Mouse (Mus musculus) retina, adult 2 months (tissue): ENCODE results near the gene Olfr807.

Source experiments
- DNase-seq: peaks from one replicate; pipeline ENCODE4 v3.0.0-alpha.2; 2012; ENCODE audit warnings: low read depth, low spot score

The Olfr807 gene

GRCm38 (mm10) chr10:129757693-129758092 lies at the start of gene Olfr807:
Gene Olfr807 (minus strand): TSS chr10:129757793.
- DNase-seq = no peak

DNA sequence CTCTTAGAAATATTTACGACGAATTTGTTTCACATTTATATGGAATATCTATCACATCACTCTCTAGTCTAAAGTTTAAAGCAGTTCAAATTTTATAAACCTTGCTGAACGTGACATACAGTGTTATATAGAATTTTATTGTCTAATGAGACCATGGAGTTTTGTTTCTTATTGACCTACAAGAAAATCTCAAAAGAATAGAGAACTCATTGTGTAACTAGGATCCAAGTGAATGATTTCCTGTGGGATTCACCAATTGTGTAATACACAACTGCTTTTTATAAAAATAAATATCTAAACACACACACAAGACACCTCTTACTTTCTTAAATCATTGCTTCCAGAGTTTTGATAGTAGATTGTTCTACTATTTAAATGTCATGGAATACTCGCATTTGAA lies 46.7 kb upstream of the Olfr807 start, which contains the start of gene Olfr811:
Gene Olfr811, minus strand, starts transcription at position 101 of the 400 bp plus-strand sequence.
- DNase-seq = no peak

DNA sequence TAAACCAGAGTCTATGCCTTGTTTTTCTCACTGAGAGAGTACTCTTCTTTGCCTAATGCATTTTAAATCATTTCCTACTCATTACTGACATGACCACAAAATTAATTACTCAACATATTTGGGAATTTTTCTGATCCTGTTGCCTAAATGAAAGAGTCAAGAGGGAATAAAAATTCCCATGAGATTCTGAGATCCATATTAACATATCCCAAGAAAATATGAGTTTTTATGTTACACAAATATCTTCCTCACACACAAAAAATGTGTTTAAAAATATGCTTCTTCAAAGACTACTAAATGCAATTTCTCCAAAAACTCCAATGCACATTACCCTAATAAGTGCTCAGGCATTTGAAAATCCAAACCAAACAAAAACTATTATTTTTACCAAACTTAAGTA lies 37.2 kb upstream of the Olfr807 start, which contains the start of gene Olfr810:
Gene Olfr810, minus strand, starts transcription at position 101 of the 400 bp plus-strand sequence.
- no peak for DNase-seq

GRCm38 (mm10) chr10:129778123-129778522 lies 20.5 kb upstream of the Olfr807 start:
- DNase-seq = no peak

GRCm38 (mm10) chr10:129774338-129774737 lies 16.7 kb upstream of the Olfr807 start, which contains the start of gene Olfr809:
Gene Olfr809 (plus strand): TSS chr10:129774638.
- no peak for DNase-seq

GRCm38 (mm10) chr10:129765182-129765581 lies 7.6 kb upstream of the Olfr807 start, which contains the start of gene Olfr808:
Gene Olfr808 (plus strand): TSS chr10:129765482.
- no peak for DNase-seq

DNA sequence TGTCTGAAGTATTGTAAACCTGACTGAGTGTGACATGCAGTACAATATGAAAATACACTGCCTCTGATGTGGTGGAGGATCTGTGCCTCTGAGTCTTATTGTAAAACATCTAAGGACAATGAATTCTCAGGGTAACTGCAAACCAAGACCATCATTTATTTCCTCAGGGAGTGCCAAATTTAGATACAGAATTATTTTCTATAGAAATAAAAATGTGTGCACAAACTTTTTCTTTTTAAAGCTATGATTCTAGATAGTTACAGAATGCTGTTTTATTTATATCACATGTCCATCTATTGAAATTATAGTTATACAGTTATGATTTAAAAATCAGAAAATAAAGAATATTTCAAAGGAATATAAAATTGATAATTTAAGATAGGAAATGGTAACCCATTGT lies 15.8 kb downstream of the Olfr807 start, which contains the start of gene Olfr806:
Gene Olfr806, minus strand, starts transcription at position 101 of the 400 bp plus-strand sequence.
- no peak for DNase-seq

- no peak for DNase-seq
These were observed 28.3 kb downstream of the Olfr807 start, which contains the start of gene Olfr805 for GRCm38 (mm10) chr10:129729275-129729674. Gene Olfr805 (minus strand): TSS chr10:129729375.
